In genomic region chr4:136636983-136637562, GRCm38 (mm10) we compare ENCODE assay signal across 7 mouse cellular contexts. TPM values are rescaled to one million over a fixed set of nuclear protein-coding genes. Genes with fewer than 3 reads are reported as not detected.
DNase-seq lines count a peak whose midpoint lies in the region; ATAC-seq and TF ChIP-seq lines count a peak whose summit lies in the region.

No protein-coding gene starts in this region.

- TF ChIP-seq CTCF in lung, adult 2 months (IDR thresholded peaks at IDR 0.05; ENCODE audit: insufficient read depth, low read length), result no peak

- H3K9me3 ChIP-seq in lung, embryonic 15.5 days, result no peaks in the 10 kb centered on the region
- no peaks in the 10 kb centered on the region for H3K9me3 ChIP-seq in forebrain, embryonic 14.5 days (replicated peaks; ENCODE audit: control insufficient read depth, low read length)
- no peaks in the 10 kb centered on the region for H3K9me3 ChIP-seq in liver, embryonic 12.5 days (replicated peaks)
- no peaks in the 10 kb centered on the region for H3K9me3 ChIP-seq in stomach, embryonic 16.5 days (replicated peaks; ENCODE audit: control insufficient read depth, low read length)

- H3K4me2 ChIP-seq in lung, embryonic 15.5 days, result peak overlapping the region; percentile 97
- peak overlapping the region; percentile 79 for H3K4me2 ChIP-seq in forebrain, embryonic 14.5 days (ENCODE audit: low read length)
- H3K4me2 ChIP-seq in liver, embryonic 12.5 days, result peak overlapping the region; percentile 70
- H3K4me2 ChIP-seq in stomach, embryonic 16.5 days (ENCODE audit: low read depth, low read length), result peak overlapping the region; percentile 95

- no peak for ATAC-seq in lung, embryonic 15.5 days (ENCODE audit: borderline replicate concordance, extremely low read depth, low FRiP score, low TSS enrichment)
- peak; percentile 44; the same call in 1 of the 2 replicates for ATAC-seq in forebrain, embryonic 14.5 days
- no peak for ATAC-seq in liver, embryonic 12.5 days
- ATAC-seq in stomach, embryonic 16.5 days (ENCODE audit: insufficient read depth, low FRiP score), result peak; percentile 8; the same call in 1 of the 2 replicates

- H3K4me3 ChIP-seq in lung, embryonic 15.5 days, result peak overlapping the region; percentile 52
- H3K4me3 ChIP-seq in lung, adult 2 months (replicated peaks; ENCODE audit: extremely low read depth, low read depth, low read length), result no peak overlapping the region
- peak overlapping the region; percentile 46 for H3K4me3 ChIP-seq in forebrain, embryonic 14.5 days (ENCODE audit: low read depth, low read length)
- peak overlapping the region; percentile 46 for H3K4me3 ChIP-seq in liver, embryonic 12.5 days
- H3K4me3 ChIP-seq in stomach, embryonic 16.5 days (replicated peaks; ENCODE audit: low read length), result peak overlapping the region; percentile 57

- H3K4me1 ChIP-seq in lung, embryonic 15.5 days, result peaks cover 16% of the 10 kb centered on the region
- H3K4me1 ChIP-seq in lung, adult 2 months (ENCODE audit: control insufficient read depth, insufficient read depth, low read length), result no peaks in the 10 kb centered on the region
- H3K4me1 ChIP-seq in forebrain, embryonic 14.5 days (ENCODE audit: control insufficient read depth, insufficient read depth, low read length), result peaks cover 3% of the 10 kb centered on the region
- peaks cover 24% of the 10 kb centered on the region for H3K4me1 ChIP-seq in liver, embryonic 12.5 days
- peaks cover 11% of the 10 kb centered on the region; the same call in 1 of the 2 replicates for H3K4me1 ChIP-seq in stomach, embryonic 16.5 days (ENCODE audit: control insufficient read depth, insufficient read depth, low read length)

- H3K9ac ChIP-seq in lung, embryonic 15.5 days, result peak overlapping the region; percentile 37
- H3K9ac ChIP-seq in forebrain, embryonic 14.5 days (ENCODE audit: low read length), result peak overlapping the region; percentile 67
- no peak overlapping the region for H3K9ac ChIP-seq in liver, embryonic 12.5 days
- H3K9ac ChIP-seq in stomach, embryonic 16.5 days (ENCODE audit: low read length), result peak overlapping the region; percentile 73

- TF ChIP-seq POLR2A in lung, adult 2 months (IDR thresholded peaks at IDR 0.05; ENCODE audit: borderline replicate concordance, extremely low read depth, low read depth, low read length), result no peak

- 16% methylated on average over 37 of the region's 37 CpGs for WGBS in lung, embryonic 15.5 days
- 19% methylated on average over 37 of the region's 37 CpGs for WGBS in lung, adult 2 months
- WGBS in forebrain, embryonic 14.5 days, result 17% methylated on average over 37 of the region's 37 CpGs
- 26% methylated on average over 37 of the region's 37 CpGs for WGBS in liver, embryonic 12.5 days (ENCODE audit: insufficient replicate concordance)
- 14% methylated on average over 37 of the region's 37 CpGs for WGBS in stomach, embryonic 16.5 days

- intact Hi-C loops in gastrocnemius, postnatal 14 days (cut with DNase I; ENCODE audit: low total_unique reads), result no loop called here

- no peak for DNase-seq in lung, adult 2 months
- no peak for DNase-seq in forebrain, embryonic 14.5 days (ENCODE audit: low spot score)
- no peak for DNase-seq in gastrocnemius, postnatal 14 days
- DNase-seq in spleen, postnatal 10 days (ENCODE audit: low spot score in 2 of 2), result no peak

- H3K36me3 ChIP-seq in lung, embryonic 15.5 days, result no peaks in the 10 kb centered on the region
- no peaks in the 10 kb centered on the region for H3K36me3 ChIP-seq in forebrain, embryonic 14.5 days (ENCODE audit: control insufficient read depth, insufficient read depth, low read length)
- no peaks in the 10 kb centered on the region for H3K36me3 ChIP-seq in liver, embryonic 12.5 days
- no peaks in the 10 kb centered on the region for H3K36me3 ChIP-seq in stomach, embryonic 16.5 days (ENCODE audit: control insufficient read depth, insufficient read depth, low read length)

- no peak overlapping the region for H3K27ac ChIP-seq in lung, embryonic 15.5 days
- no peak overlapping the region for H3K27ac ChIP-seq in forebrain, embryonic 14.5 days (ENCODE audit: low read depth, low read length)
- no peak overlapping the region for H3K27ac ChIP-seq in liver, embryonic 12.5 days
- H3K27ac ChIP-seq in stomach, embryonic 16.5 days (ENCODE audit: low read length), result no peak overlapping the region

- peaks cover 42% of the 10 kb centered on the region for H3K27me3 ChIP-seq in lung, embryonic 15.5 days
- H3K27me3 ChIP-seq in forebrain, embryonic 14.5 days (replicated peaks; ENCODE audit: control insufficient read depth, insufficient read depth, low read length), result peaks cover 27% of the 10 kb centered on the region
- peaks cover 53% of the 10 kb centered on the region for H3K27me3 ChIP-seq in liver, embryonic 12.5 days (replicated peaks)
- peaks cover 15% of the 10 kb centered on the region for H3K27me3 ChIP-seq in stomach, embryonic 16.5 days (ENCODE audit: control insufficient read depth, insufficient read depth, low read length)

RNA-seq across cellular contexts. Expression of gene Lactbl1, which starts 14.7 kb away (rescaled TPM):
- polyA plus RNA-seq in lung, embryonic 15.5 days (2015; fragmentation: Nextera tagmentation; extraction: Ambion mirVana), result not detected in 2 replicates
- 0.05 and 0.07 TPM in 2 replicates for polyA plus RNA-seq in lung, adult 2 months (2012; rRNA removed)
- 0.10 TPM in 1 of 2 replicates, not detected in the other for polyA plus RNA-seq in forebrain, embryonic 14.5 days (2014; fragmentation: Nextera tagmentation; extraction: Ambion mirVana)
- polyA plus RNA-seq in liver, embryonic 12.5 days (2016; fragmentation: Nextera tagmentation; extraction: Ambion mirVana), result not detected in 2 replicates
- not detected in 2 replicates for polyA plus RNA-seq in stomach, embryonic 16.5 days (2015; fragmentation: Nextera tagmentation; extraction: Ambion mirVana)
- not detected for total RNA-seq in gastrocnemius, postnatal 14 days (2021)

RNA-seq across cellular contexts. Expression of gene Tex46, which starts 26.8 kb away (rescaled TPM):
- not detected in 2 replicates for polyA plus RNA-seq in lung, embryonic 15.5 days (2015; fragmentation: Nextera tagmentation; extraction: Ambion mirVana)
- not detected in 2 replicates for polyA plus RNA-seq in lung, adult 2 months (2012; rRNA removed)
- not detected in 2 replicates for polyA plus RNA-seq in forebrain, embryonic 14.5 days (2014; fragmentation: Nextera tagmentation; extraction: Ambion mirVana)
- polyA plus RNA-seq in liver, embryonic 12.5 days (2016; fragmentation: Nextera tagmentation; extraction: Ambion mirVana), result not detected in 2 replicates
- polyA plus RNA-seq in stomach, embryonic 16.5 days (2015; fragmentation: Nextera tagmentation; extraction: Ambion mirVana), result not detected in 2 replicates
- not detected for total RNA-seq in gastrocnemius, postnatal 14 days (2021)

RNA-seq across cellular contexts. Expression of gene Kdm1a, which starts 34.5 kb away (rescaled TPM):
- polyA plus RNA-seq in lung, embryonic 15.5 days (2015; fragmentation: Nextera tagmentation; extraction: Ambion mirVana), result 34.5 and 36.3 TPM in 2 replicates
- 21.3 and 24.5 TPM in 2 replicates for polyA plus RNA-seq in lung, adult 2 months (2012; rRNA removed)
- polyA plus RNA-seq in forebrain, embryonic 14.5 days (2014; fragmentation: Nextera tagmentation; extraction: Ambion mirVana), result 103 TPM in 2 replicates
- polyA plus RNA-seq in liver, embryonic 12.5 days (2016; fragmentation: Nextera tagmentation; extraction: Ambion mirVana), result 31.3 and 31.9 TPM in 2 replicates
- 17.1 and 18.9 TPM in 2 replicates for polyA plus RNA-seq in stomach, embryonic 16.5 days (2015; fragmentation: Nextera tagmentation; extraction: Ambion mirVana)
- 10 to 100 TPM; 20.4 to 21.0 TPM for total RNA-seq in gastrocnemius, postnatal 14 days (2021)

Comparison
In these comparisons a context has a peak if more than half of its experiments do, and no peak if none do; other contexts are left out.
1. ATAC-seq: peak in forebrain, embryonic 14.5 days (single experiment) and stomach, embryonic 16.5 days (single experiment); none in lung, embryonic 15.5 days (single experiment) and liver, embryonic 12.5 days (single experiment).
2. Peak in every context shown above with its lines, with median percentiles within 50 percentile points of each other: H3K4me2 ChIP-seq.